Mouse (Mus musculus) adrenal gland, adult 8-10 months (tissue): ENCODE results near the gene Hdgf. TPM values are rescaled to one million over a fixed set of nuclear protein-coding genes. Genes with fewer than 3 reads are reported as not detected.
"Not testable (repeated sequence)": the region's sequence is repeated elsewhere in the genome, so short reads cannot be mapped to it uniquely, and the experiment has no call there.

Experiments
- DNase-seq: peaks from one replicate; pipeline ENCODE4 v3.0.0; 2022
- total RNA-seq, 4 experiments: library from RNA; stranded (reverse); gene quantifications; 2 replicates each; pipeline ENCODE4 v1.2.4; 2022

Hdgf gene
- total RNA-seq = 100 to 1,000 TPM; 163 to 180 (median 172) TPM

DNA sequence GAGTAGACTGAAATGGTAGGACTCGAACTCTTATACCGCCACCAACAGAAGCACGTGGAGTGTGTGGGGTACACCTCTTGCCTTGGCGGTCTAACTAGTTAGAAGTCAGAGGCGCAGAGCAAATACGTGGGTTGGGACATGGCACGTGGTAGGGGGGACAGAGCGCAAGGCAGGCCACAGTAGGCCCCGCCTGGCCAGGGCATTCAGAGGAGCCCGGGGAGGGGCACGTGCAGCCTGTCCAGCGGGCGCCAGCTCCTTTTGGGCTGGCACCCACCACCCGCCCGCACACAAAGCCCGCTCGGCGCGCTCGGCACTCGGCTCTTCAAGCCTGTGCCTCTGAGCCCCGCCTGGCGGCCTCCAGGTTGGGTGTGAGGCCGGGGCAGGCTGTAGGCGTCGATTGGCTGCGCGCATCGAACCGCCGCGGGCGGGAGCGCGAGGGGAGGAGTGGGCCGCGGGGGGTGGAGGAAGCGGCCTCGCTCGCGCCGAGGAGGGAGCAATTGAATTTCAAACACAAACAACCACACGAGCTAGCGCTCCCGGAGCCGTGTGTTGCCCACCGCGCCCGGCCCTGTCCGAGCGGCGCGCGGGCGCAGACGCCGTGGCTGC lies at the start of gene Hdgf:
TSS of gene Hdgf (plus strand) at position 442 of the 606 bp plus-strand sequence.
- DNase-seq = peak; percentile 94

DNA sequence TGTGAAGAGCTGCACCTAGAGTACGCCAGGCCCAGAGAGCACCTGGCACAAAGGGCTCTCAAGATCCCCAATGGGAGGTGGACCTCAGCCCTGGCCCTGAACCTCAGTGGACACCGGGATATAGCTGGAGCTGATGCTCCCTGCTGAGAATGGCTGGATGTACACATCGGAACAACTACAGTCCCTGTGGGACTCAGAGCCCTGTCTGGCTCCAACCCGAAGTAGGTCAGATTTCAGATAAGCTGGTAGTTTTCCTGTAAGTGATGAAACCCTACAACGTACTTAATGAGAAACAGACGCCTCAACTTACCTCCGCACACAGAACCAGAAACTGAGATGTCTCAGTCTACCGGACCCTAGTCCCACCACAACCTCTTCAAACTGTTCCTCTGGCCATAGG lies 48.5 kb upstream of the Hdgf start:
- no peak for DNase-seq

DNA sequence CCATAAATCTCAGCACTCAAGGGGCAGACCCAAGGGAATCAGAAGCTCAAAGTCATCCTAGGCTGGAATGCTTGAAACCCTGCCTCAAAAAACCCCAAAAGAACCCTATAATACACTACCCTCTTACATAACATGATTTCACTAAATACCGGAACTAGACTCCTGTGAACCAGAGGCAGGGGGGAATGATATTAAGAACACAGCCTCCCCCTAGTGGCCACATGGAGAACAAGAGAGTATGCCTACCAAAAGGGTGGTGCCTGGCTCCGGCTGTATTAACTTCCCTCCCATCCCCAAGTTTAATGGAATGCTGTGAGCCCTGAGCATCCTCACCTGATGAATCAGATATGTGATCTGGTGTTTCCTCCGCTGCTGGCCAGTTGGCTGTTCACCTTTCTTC lies 46.3 kb upstream of the Hdgf start:
- peak; percentile 47 for DNase-seq

DNA sequence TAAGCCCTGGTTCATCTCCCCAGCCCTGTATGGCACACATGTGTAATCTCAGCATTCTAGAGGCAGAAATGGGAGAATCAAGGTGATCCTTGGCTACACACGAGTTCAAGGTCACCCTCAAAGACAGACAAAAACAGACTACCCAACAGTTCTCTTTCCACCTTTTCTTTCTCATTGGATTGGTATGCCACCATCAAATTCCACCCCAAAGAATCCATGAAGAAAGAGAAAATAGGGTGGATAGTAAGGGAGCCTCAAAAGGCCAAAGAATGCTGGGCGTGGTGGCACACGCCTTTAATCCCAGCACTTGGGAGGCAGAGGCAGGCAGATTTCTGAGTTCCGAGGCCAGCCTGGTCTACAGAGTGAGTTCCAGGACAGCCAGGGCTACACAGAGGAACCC lies 42.0 kb upstream of the Hdgf start:
- not testable (repeated sequence) for DNase-seq

DNA sequence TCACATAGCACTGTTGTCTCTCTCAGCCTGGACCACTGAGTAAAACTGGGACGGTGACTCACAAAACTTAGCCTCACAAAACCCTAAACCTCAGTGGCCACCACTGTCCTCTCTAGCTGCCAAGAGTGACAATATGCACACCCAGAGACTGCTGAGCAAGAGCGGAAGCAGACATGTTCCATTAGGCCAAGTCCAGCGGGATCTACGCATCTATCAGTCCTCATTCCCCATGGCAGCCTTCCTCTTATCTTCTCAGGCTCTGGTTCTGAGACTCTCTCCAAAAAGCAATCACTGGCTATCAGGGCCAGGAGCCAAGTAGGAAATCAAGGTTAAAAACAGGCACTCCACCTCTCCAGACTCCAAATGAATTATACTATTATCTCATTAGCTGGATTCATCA lies 28.4 kb upstream of the Hdgf start:
- peak; percentile 30 for DNase-seq

DNA sequence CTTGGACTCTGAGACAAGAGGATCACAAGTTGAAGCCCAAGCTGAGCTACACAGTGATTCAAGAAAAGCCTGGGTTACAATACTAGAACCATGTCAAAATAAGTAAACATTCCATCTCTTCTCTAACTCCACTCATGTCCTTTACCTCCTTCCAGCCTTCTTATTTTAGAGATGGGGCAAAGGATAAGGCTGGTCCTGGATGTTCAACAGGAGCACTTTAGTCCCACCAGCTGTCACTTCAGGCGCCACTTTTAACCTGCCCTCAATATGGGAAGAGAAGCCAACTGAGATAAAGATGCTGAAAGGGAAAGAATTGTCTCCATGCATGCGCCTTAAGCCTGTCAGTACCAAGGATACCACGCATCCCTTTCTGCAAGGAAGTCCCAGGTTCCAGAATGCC lies 21.8 kb upstream of the Hdgf start:
- no peak for DNase-seq

DNA sequence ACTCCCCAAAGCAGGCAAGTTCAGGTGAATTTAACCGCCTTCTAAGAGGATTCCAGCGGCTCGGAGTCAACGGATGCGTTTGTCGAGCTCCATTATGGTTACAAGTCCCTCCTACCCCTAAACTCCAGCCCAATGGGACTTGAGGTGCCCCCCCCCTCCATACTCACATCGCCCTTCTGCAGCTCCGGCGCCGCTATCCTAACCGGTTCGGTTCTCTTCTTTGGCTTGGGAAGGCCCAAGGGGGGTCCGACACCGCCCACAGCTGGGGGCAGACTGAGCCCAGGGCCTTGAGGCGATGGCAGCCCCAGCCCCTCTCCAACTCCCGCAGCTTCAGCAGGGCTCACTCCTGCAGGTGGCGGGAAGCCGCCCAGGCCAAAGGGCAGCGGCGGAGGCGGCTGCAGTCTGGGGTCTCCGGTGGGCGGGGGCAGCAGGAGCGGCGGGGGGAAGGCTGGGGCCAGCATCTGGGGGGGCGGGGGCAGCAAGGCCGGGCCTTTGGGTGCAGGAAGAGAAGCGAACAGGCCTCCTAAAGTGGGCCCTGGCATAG lies 21.3 kb upstream of the Hdgf start:
- peak; percentile 53 for DNase-seq

DNA sequence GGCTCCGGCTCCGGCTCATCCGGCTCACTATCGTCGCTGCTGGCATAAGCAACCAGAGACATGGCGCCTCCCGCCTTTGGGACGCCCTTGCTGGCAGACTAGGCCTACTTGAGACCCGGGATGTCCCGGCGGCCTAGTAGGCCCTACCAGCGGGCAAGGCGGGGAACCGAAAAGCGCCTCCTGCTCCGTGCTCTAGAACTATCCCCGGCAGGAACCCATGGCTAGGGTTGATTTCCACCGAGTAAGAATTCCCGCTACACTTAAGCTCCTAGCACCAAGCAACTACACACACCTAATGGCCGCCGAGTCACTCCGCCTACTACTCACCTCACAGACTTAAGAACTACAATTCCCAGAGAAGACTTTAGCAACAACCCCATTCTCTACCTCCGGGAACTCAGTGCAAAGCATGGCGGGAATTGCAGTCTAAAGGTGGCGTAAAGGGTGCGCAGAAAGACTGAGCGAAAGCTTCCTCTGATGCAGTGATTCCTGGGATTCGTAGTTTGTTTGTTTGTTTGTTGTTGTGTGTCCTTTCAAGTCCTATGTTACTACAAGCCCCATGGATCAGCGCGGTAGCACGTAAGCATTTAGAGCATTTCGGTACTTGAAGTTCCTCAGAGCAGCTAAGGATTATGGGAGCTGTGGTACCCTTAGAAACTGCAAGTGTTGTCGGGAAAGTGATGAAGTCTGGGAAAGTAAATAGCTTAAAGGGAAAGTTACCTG lies 20.7 kb upstream of the Hdgf start, which contains the start of gene Prcc:
TSS of gene Prcc (minus strand) at position 328 of the 723 bp plus-strand sequence.
- DNase-seq = peak; percentile 96

DNA sequence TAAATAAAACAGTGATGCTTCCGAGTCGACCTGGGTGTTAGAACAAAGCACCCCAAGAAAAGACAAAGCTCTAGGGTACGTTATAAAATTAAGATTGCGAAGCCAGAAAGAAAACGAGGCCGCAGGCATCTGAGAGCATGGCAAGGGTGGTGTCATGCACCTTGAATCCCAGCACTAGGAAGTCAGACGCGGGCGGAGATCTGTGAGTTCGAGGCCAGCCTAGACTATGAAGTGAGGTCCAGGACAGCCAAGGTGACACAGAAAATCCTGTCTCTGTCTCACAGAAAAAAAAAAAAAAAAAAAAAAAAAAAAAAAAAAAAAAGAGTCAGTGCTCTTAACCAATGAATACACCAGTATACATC lies 20.1 kb upstream of the Hdgf start:
- DNase-seq = no peak

DNA sequence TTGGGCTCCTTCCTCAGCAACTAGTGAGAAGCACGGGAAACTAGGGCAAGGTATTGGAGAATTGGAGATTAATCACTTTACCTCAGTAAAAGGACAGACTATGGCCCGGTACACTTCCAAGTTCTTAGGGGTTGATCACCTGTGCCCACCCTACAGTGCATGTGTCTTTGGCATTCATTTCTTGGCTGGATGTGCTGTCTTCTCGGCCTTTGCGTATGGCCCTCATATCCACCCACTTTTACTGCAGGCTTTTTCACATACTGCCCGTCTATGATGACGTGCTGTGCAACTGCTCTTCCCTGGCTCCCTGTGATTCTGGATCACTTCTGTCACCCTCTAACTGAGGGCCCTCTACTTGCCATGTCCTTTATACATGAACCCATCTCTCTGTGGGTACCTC lies 19.7 kb upstream of the Hdgf start:
- no peak for DNase-seq

DNA sequence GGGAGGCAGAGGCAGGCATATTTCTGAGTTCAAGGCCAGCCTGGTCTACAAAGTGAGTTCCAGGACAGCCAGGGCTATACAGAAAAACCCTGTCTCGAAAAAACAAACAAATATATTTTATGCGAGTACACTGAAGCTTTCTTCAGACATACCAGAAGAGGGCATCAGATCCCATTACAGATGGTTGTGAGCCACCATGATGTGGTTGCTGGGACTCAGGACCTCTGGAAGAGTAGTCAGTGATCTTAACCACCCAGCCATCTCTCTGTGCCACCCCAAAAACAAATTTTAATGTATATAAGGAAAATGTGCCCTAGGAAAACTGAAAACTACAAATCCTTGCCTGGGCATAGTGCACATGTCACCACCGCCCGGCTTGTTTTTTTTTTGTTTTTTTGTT lies 18.7 kb upstream of the Hdgf start:
- DNase-seq = not testable (repeated sequence)

DNA sequence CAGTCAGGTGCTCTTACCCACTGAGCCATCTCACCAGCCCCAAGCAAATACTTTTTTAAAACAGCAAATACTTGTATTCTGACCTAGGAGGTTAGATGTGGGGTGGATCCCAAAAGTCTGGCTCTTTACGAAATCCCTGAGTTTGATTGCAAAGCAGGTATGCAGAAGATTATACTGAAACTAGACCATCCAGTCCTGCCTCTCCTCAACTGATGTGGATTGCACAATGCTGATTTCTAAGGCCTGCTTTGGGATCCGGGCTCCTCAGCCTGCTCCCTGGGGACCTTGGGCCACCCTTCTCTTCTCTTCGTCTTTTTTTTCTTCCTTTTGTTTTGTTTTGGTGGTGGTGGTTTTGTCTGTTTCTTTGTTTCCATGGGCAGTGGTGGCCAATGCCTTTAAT lies 14.6 kb upstream of the Hdgf start:
- no peak for DNase-seq

DNA sequence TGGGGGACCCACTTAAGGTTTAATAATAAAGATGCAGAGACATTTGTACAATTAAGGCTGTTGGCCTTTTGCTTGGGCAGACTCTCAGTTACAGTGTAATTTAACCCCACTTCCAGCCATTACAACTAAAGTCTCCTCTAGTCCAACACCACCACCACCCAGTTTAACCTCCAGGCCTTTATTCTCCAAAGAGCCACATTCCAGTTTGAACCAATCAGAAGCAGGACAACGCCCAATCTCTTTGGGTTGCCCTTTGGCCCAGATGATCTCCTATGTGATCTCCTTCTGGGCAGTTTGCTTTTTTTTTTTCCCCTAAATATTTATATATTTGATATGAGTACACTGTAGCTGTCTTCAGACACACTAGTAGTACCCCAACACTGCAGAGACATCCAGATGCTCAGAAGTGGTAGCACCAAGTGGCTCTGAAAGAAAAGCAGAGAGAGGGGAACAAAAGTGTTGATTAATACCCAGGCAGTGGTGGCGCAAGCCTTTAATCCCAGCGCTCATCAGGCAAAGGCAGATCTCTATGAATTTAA lies 12.7 kb upstream of the Hdgf start:
- no peak for DNase-seq

DNA sequence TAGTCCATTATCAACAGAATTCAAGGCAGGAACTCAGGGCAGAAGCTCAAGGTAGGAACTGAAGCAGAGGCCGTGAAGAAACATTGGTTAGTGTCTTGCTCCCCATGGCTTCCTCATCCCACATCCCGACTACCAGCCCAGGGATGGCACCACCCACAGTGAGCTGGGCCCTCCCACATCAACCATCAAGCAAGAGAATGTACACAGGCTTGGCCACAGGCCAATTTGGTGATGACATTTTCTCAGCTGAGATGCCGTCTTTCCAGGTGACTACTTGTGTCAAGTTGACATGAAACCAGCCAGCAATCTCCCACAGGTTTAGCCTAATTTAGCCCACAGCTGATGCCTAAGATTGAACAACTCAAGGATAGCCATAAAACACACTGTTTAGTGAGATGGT lies 6.9 kb upstream of the Hdgf start:
- no peak for DNase-seq

DNA sequence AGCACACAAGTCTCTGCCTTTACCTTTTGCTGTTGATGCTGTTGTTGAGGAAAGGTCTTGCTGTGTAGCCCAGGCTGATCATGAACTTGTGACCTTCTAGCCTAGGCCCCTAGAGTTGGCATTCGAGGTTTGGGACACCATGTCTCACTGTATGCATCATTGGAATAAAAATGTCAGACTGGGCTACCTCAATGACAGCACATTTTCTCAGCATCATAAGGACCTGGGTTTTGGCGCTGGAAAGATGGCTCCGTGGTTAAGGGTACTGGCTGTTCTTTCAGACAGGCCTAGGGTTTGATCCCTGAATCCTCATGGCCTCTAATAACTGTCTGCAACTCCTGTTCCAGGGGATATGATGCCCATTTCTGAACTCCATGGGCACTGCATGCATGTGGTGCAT lies 6.3 kb upstream of the Hdgf start:
- DNase-seq = no peak

DNA sequence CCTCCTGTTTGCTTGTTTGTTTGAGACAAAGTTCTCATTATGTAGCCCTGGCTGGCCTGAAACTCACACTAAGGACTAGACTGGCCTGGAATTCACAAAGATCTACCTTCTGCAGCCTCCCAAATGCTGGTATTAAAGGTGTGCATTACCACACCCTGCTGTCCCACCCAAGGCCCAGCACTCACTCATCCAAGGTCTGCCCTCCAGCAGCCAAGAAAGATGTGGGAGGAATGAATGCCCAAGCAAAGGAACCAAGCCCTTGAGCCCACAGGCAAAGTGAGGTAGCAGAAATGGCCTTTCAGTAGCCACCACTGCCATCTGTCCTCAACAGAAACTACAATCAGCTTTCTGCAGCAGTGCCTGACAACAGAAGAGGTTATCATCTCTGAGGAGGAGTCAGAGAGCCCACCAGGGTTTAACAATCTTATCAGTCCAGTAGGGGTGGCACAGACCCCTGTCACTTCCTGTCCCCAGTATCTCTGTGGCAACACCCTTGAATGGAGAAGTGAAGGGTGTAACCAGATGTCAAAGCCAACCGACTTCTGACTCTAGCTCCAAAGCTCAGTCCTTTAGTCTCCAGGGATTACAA lies 5.0 kb upstream of the Hdgf start:
- DNase-seq = no peak

DNA sequence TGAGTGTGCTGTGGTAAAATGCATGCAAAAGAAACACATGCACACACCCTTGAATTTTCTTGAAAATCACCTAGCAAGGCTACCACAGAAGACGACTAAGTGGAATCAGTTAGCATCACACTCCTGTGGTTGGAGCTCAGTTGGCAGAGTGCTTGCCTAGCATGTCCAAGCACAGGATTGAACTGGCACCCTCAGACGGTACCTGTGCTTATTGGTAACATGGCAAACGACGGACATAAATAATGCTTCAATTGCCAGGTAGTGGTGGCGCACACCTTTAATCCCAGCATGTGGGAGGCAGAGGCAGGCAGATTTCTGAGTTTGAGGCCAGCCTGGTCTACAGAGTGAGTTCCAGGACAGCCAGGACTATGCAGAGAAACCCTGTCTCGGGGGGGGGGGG lies 4.2 kb upstream of the Hdgf start:
- not testable (repeated sequence) for DNase-seq

DNA sequence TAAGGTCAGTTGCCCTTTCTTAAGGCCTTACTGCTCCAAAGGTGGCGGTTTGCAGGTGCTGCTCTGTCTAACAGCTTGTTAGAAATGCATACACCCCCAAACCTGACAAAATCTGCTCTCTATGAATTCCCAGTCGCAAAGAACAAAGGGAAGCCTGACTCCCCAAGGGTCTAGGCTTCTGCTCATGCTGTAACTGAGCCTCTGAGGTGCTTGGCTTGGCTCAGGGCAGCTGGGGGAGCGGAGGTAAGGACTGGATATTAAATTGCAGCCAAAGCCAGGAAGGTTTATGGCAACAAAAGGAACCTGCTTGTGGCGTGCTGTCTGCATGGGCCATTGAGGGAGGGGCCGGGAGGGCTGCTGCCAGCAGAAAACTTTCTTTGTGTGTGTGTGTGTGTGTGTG lies 2.3 kb upstream of the Hdgf start:
- DNase-seq = no peak

DNA sequence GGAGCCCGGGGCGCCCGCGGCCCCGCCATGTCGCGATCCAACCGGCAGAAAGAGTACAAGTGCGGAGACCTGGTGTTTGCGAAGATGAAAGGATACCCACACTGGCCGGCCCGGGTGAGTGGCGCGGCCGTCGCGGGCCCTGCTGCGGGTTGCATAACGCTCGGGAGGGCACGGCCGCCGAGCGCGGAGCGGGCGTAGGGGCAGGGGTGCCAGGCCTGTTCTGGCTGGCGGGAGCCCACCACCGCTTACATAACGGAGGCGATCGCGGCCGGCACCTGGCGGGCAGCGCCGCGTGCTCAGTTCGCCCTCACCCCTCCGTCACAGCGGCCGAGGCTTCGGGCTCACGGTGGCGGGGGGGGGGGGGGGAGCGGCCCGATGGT lies 470 bp downstream of the Hdgf start:
- DNase-seq = no peak

DNA sequence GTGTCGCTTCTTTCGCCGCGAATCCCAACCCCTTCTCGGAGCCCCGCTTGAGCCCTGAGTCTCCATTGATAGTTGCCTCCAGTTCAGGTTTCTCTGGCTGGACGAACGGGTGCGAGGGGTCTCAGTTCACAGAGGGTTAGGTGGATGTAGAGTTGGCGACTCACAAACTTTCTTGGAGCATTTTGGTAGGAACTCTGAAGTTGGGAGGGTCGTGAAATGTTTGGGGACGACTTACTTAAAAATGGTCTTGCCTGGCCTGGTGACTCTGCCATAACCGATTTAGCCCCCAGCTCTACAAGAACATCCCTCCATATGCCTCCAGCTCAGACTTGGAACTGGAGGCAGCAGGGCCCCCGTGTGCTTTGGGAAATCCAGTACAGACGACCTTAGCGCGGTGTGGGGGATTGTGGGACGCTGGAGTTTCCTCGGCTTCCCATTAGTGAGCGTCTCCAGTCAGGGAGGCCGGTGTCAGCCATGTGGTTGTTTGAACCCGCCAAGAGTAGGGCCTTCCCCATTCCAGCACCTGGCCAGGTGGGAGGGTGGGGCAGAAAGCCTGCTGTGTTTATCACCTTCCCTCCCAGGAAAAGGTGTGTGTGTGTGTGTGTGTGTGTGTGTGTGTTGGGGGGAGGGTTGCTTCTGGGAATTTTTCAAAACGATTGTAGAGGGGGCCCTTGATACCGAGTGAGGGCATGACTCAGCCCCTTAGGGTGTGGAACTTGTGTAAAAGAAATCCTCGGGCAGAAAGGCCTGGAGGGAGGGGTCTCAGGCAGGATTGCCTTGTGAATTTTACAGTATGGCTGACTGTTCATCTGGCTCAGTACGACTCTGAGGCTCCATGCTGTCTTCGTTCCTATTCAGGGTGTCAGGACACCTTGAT lies 1.1 kb downstream of the Hdgf start:
- DNase-seq = no peak

DNA sequence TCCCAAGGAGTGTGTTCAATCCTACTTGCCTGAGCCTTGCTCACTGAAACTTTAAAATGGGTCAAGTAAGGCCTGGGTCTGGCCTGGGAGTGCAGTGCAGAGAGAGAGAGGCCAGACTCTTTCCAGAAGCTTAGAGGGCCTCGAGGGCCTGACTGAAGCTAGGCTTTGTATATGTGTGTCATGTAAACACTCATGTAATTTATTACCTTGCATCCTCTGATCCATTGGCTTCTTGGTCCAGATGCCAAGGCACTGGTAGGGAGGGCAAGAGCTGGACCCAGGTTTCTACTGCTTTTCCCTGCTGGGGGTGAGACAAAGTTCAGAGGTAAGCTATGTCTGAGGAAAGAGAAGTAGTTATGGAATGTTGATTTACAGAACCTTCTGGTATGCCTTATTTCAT lies 1.8 kb downstream of the Hdgf start:
- DNase-seq = no peak

DNA sequence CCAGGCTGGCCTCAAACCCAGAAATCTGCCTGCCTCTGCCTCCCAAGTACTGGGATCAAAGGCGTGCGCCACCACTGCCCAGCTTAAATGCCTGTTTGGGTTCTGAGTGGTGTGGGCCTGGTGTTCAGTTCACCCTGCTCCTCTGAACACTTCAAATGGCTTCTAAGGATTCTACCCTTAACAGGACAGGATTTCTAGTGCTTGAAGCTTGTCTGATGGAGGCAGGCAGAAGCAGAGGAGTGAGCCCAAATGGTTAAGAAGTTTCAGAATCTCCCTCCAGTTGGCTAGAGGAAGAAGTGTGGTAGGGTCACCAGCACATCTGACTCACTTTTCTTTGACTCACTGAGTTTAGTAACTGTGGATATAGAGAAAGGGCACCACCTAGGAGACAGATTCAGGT lies 3.3 kb downstream of the Hdgf start:
- no peak for DNase-seq

DNA sequence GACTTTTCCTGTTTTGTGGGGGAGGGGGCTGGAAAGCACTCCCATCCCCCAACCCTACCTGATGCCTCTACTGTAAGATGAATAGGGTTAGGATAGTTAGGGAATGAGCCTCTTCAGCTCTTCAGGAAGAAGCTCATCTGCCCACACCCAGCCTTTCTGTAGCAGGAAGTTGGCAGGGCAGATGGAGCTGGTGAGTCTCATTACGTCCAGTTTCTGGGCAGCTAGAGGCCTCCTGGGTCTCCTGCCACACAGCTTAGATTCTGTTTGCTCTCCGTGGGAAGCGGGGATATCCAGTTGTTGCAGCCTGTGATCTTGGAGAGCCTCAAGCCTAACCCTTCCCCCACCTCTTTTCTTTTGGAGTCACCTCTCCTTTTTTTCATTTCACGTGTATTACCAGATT lies 3.8 kb downstream of the Hdgf start:
- no peak for DNase-seq
